Mouse (Mus musculus) c-Kit-positive CD71-positive TER-119-negative erythroid progenitor cells, embryonic 14.5 days (primary cell): Measurements from ENCODE around the gene Ghrhr.

Experiments
- DNase-seq: peaks from one replicate; pipeline ENCODE4 v3.0.0-alpha.2; 2013; ENCODE audit warnings: low read depth

Ghrhr gene

GRCm38 (mm10) chr6:55396176-55396575 is 20.1 kb downstream of the Ghrhr start:
- no peak for DNase-seq

GRCm38 (mm10) chr6:55396622-55397041 is 20.5 kb downstream of the Ghrhr start:
- no peak for DNase-seq

- no peak for DNase-seq
These were observed 23.0 kb downstream of the Ghrhr start for GRCm38 (mm10) chr6:55398869-55399628.

GRCm38 (mm10) chr6:55399910-55400309 is 23.8 kb downstream of the Ghrhr start:
- DNase-seq: no peak

- DNase-seq: no peak
These were observed 26.1 kb downstream of the Ghrhr start for GRCm38 (mm10) chr6:55402041-55402776.

- DNase-seq: no peak
These were observed 27.6 kb downstream of the Ghrhr start for GRCm38 (mm10) chr6:55403411-55404309.

- no peak for DNase-seq
These were observed 28.4 kb downstream of the Ghrhr start for GRCm38 (mm10) chr6:55404421-55404990.

- no peak for DNase-seq
These were observed 31.2 kb downstream of the Ghrhr start for GRCm38 (mm10) chr6:55407345-55407744.

GRCm38 (mm10) chr6:55410119-55410775 is 34.2 kb downstream of the Ghrhr start:
- no peak for DNase-seq

- no peak for DNase-seq
These were observed 34.9 kb downstream of the Ghrhr start for GRCm38 (mm10) chr6:55410977-55411376.

- no peak for DNase-seq
These were observed 40.1 kb downstream of the Ghrhr start for GRCm38 (mm10) chr6:55416202-55416601.

GRCm38 (mm10) chr6:55418746-55419410 is 42.8 kb downstream of the Ghrhr start:
- no peak for DNase-seq

GRCm38 (mm10) chr6:55420411-55420810 is 44.3 kb downstream of the Ghrhr start:
- DNase-seq: no peak

GRCm38 (mm10) chr6:55420869-55421361 is 44.8 kb downstream of the Ghrhr start:
- no peak for DNase-seq

- DNase-seq: no peak
These were observed 56.0 kb downstream of the Ghrhr start for GRCm38 (mm10) chr6:55432121-55432520.

- no peak for DNase-seq
These were observed 58.3 kb downstream of the Ghrhr start for GRCm38 (mm10) chr6:55434360-55434759.

GRCm38 (mm10) chr6:55435266-55436159 is 59.4 kb downstream of the Ghrhr start:
- no peak for DNase-seq

GRCm38 (mm10) chr6:55437919-55438318 is 61.8 kb downstream of the Ghrhr start:
- DNase-seq: no peak
